ENCODE assay signal across 12 mouse cellular contexts in genomic region chr5:3800881-3801280, GRCm38 (mm10). TPM values are rescaled to one million over a fixed set of nuclear protein-coding genes. Genes with fewer than 3 reads are reported as not detected.
DNase-seq lines count a peak whose midpoint lies in the region; ATAC-seq lines count a peak whose summit lies in the region.
"Had no signal": no experiment of that assay in that cellular context is flagged by ENCODE, and none has a peak within 500 bp of the region (broad histone marks: within the 10 kb centered on the region; RNA-seq: fewer than 3 reads in every experiment).

No protein-coding gene starts in this region.

- 74% methylated on average over 4 of the region's 4 CpGs for WGBS in heart, embryonic 15.5 days
- 80% methylated on average over 4 of the region's 4 CpGs for WGBS in heart, embryonic 10.5 days
- 76% methylated on average over 4 of the region's 4 CpGs for WGBS in forebrain, embryonic 14.5 days
- 64% methylated on average over 4 of the region's 4 CpGs for WGBS in liver, embryonic 15.5 days (ENCODE audit: insufficient replicate concordance)

- H3K4me3 ChIP-seq in heart, embryonic 15.5 days: no peak overlapping the region
- no peak overlapping the region for H3K4me3 ChIP-seq in heart, embryonic 10.5 days
- no peak overlapping the region for H3K4me3 ChIP-seq in forebrain, embryonic 14.5 days (ENCODE audit: low read depth, low read length)
- H3K4me3 ChIP-seq in liver, embryonic 15.5 days (replicated peaks): 0 out of 2 replicates have a peak overlapping the region, but pooled peaks have one; percentile 14

- no peak overlapping the region for H3K27ac ChIP-seq in heart, embryonic 15.5 days
- no peak overlapping the region for H3K27ac ChIP-seq in heart, embryonic 10.5 days
- no peak overlapping the region for H3K27ac ChIP-seq in forebrain, embryonic 14.5 days (ENCODE audit: low read depth, low read length)
- no peak overlapping the region for H3K27ac ChIP-seq in liver, embryonic 15.5 days (replicated peaks)

- no peaks in the 10 kb centered on the region for H3K36me3 ChIP-seq in heart, embryonic 15.5 days
- no peaks in the 10 kb centered on the region for H3K36me3 ChIP-seq in heart, embryonic 10.5 days
- no peaks in the 10 kb centered on the region for H3K36me3 ChIP-seq in forebrain, embryonic 14.5 days (ENCODE audit: control insufficient read depth, insufficient read depth, low read length)
- H3K36me3 ChIP-seq in liver, embryonic 15.5 days (replicated peaks): no peaks in the 10 kb centered on the region

- H3K27me3 ChIP-seq in heart, embryonic 15.5 days: no peaks in the 10 kb centered on the region
- H3K27me3 ChIP-seq in heart, embryonic 10.5 days (ENCODE audit: insufficient read depth, poor library complexity, severe bottlenecking): no peaks in the 10 kb centered on the region
- no peaks in the 10 kb centered on the region for H3K27me3 ChIP-seq in forebrain, embryonic 14.5 days (replicated peaks; ENCODE audit: control insufficient read depth, insufficient read depth, low read length)
- no peaks in the 10 kb centered on the region for H3K27me3 ChIP-seq in liver, embryonic 15.5 days

- no peak for ATAC-seq in heart, embryonic 15.5 days (replicated peaks; ENCODE audit: insufficient number of reproducible peaks, insufficient read depth, low FRiP score, low read depth)
- no peak for ATAC-seq in forebrain, embryonic 14.5 days
- ATAC-seq in liver, embryonic 15.5 days (ENCODE audit: insufficient read depth): no peak

- H3K4me1 ChIP-seq in heart, embryonic 15.5 days (replicated peaks): peaks cover 8% of the 10 kb centered on the region
- peaks cover 8% of the 10 kb centered on the region; the same call in 1 of the 2 replicates for H3K4me1 ChIP-seq in heart, embryonic 10.5 days
- peaks cover 14% of the 10 kb centered on the region; the same call in 1 of the 2 replicates for H3K4me1 ChIP-seq in forebrain, embryonic 14.5 days (ENCODE audit: control insufficient read depth, insufficient read depth, low read length)
- peaks cover 38% of the 10 kb centered on the region for H3K4me1 ChIP-seq in liver, embryonic 15.5 days (replicated peaks)

- H3K9me3 ChIP-seq in heart, embryonic 15.5 days (replicated peaks): no peaks in the 10 kb centered on the region
- H3K9me3 ChIP-seq in heart, embryonic 10.5 days: no peaks in the 10 kb centered on the region
- H3K9me3 ChIP-seq in forebrain, embryonic 14.5 days (replicated peaks; ENCODE audit: control insufficient read depth, low read length): no peaks in the 10 kb centered on the region
- no peaks in the 10 kb centered on the region for H3K9me3 ChIP-seq in liver, embryonic 15.5 days (replicated peaks)

- H3K4me2 ChIP-seq in heart, embryonic 15.5 days: 0 out of 2 replicates have a peak overlapping the region, but pooled peaks have one; percentile 18
- H3K4me2 ChIP-seq in forebrain, embryonic 14.5 days (ENCODE audit: low read length): peak overlapping the region; percentile 27
- peak overlapping the region; percentile 29; the same call in 1 of the 2 replicates for H3K4me2 ChIP-seq in liver, embryonic 15.5 days

- no peak for DNase-seq in heart, embryonic 10.5 days (ENCODE audit: low spot score)
- peak; percentile 33 for DNase-seq in A20 (ENCODE audit: low read depth, low spot score)
- no peak for DNase-seq in forebrain, embryonic 14.5 days (ENCODE audit: low spot score)
- no peak for DNase-seq in adrenal gland, postnatal 4 days (ENCODE audit: low spot score in 2 of 2)
- no peak for DNase-seq in frontal cortex, postnatal 14 days (ENCODE audit: low spot score in 2 of 2)
- no peak for DNase-seq in urinary bladder, postnatal 4 days (ENCODE audit: low spot score in 2 of 2)
- DNase-seq: adrenal gland, adult 2 months; cerebellum, adult 9-10 months had no signal

- no peak overlapping the region for H3K9ac ChIP-seq in heart, embryonic 15.5 days
- no peak overlapping the region for H3K9ac ChIP-seq in forebrain, embryonic 14.5 days (ENCODE audit: low read length)
- H3K9ac ChIP-seq in liver, embryonic 15.5 days: no peak overlapping the region

RNA-seq across cellular contexts. Expression of gene Ankib1, which starts 1.8 kb away (rescaled TPM):
- 5.0 and 6.8 TPM in 2 replicates for polyA plus RNA-seq in heart, embryonic 15.5 days (2015; fragmentation: Nextera tagmentation; extraction: Ambion mirVana)
- polyA plus RNA-seq in heart, embryonic 10.5 days (2016; fragmentation: Nextera tagmentation; extraction: Ambion mirVana): 8.3 and 9.1 TPM in 2 replicates
- 17.4 and 22.8 TPM in 2 replicates for polyA plus RNA-seq in forebrain, embryonic 14.5 days (2014; fragmentation: Nextera tagmentation; extraction: Ambion mirVana)
- 3.4 and 3.5 TPM in 2 replicates for polyA plus RNA-seq in liver, embryonic 15.5 days (2015; fragmentation: Nextera tagmentation; extraction: Ambion mirVana)
- 10 to 100 TPM; 63.6 to 69.1 TPM for total RNA-seq in adrenal gland, postnatal 4 days (2021)

RNA-seq across cellular contexts. Expression of gene Krit1, which starts 2.1 kb away (rescaled TPM):
- polyA plus RNA-seq in heart, embryonic 15.5 days (2015; fragmentation: Nextera tagmentation; extraction: Ambion mirVana): 34.9 and 35.8 TPM in 2 replicates
- polyA plus RNA-seq in heart, embryonic 10.5 days (2016; fragmentation: Nextera tagmentation; extraction: Ambion mirVana): 44.2 and 45.1 TPM in 2 replicates
- polyA plus RNA-seq in forebrain, embryonic 14.5 days (2014; fragmentation: Nextera tagmentation; extraction: Ambion mirVana): 44.6 and 58.5 TPM in 2 replicates
- polyA plus RNA-seq in liver, embryonic 15.5 days (2015; fragmentation: Nextera tagmentation; extraction: Ambion mirVana): 17.8 and 18.1 TPM in 2 replicates
- total RNA-seq in adrenal gland, postnatal 4 days (2021): 10 to 100 TPM; 49.1 to 55.8 TPM

RNA-seq across cellular contexts. Expression of gene Lrrd1, which starts 44.1 kb away (rescaled TPM):
- 0.14 and 0.21 TPM in 2 replicates for polyA plus RNA-seq in heart, embryonic 15.5 days (2015; fragmentation: Nextera tagmentation; extraction: Ambion mirVana)
- 0.11 and 0.34 TPM in 2 replicates for polyA plus RNA-seq in heart, embryonic 10.5 days (2016; fragmentation: Nextera tagmentation; extraction: Ambion mirVana)
- polyA plus RNA-seq in forebrain, embryonic 14.5 days (2014; fragmentation: Nextera tagmentation; extraction: Ambion mirVana): 0.15 and 0.23 TPM in 2 replicates
- polyA plus RNA-seq in liver, embryonic 15.5 days (2015; fragmentation: Nextera tagmentation; extraction: Ambion mirVana): 0.06 TPM in 1 of 2 replicates, not detected in the other
- not detected for total RNA-seq in adrenal gland, postnatal 4 days (2021)
- total RNA-seq: layer of hippocampus, postnatal 10 days had no signal
- polyA plus RNA-seq: stomach, embryonic 16.5 days had no signal
